Mouse (Mus musculus): ENCODE data around the gene Plxna2. TPM values are rescaled to one million over a fixed set of nuclear protein-coding genes. Genes with fewer than 3 reads are reported as not detected.

Gene Plxna2
- polyA plus RNA-seq, 1 experiment from 2014 or later, result 8.5 TPM

- H3K4me1 ChIP-seq, result peaks cover 13% of the 10 kb centered on the region
- no peak overlapping the region for H3K4me3 ChIP-seq
- H3K9ac ChIP-seq, result no peak overlapping the region
- no peaks in the 10 kb centered on the region for H3K36me3 ChIP-seq
- no peak overlapping the region for H3K27ac ChIP-seq
- no peak for ATAC-seq (ENCODE audit: borderline replicate concordance, extremely low read depth, low FRiP score, low TSS enrichment)
- 45% methylated on average over 2 of the region's 2 CpGs for WGBS
- H3K27me3 ChIP-seq, result no peaks in the 10 kb centered on the region
- no peaks in the 10 kb centered on the region for H3K9me3 ChIP-seq
- H3K4me2 ChIP-seq, result no peak overlapping the region
Measured at GRCm38 (mm10) chr1:194613271-194613834, 4.7 kb upstream of the Plxna2 start.

- Histone ChIP-seq H3K36me3 (no peaks in the 10 kb centered on the region), H3K27me3 (no peaks in the 10 kb centered on the region), H3K4me1 (peaks cover 17% of the 10 kb centered on the region), H3K27ac (no peak overlapping the region), H3K9ac (no peak overlapping the region), H3K4me2 (no peak overlapping the region), H3K4me3 (no peak overlapping the region), H3K9me3 (no peaks in the 10 kb centered on the region)
- 51% methylated on average over 5 of the region's 5 CpGs for whole genome bisulfite sequencing
- ATAC-seq (ENCODE audit: borderline replicate concordance, extremely low read depth, low FRiP score, low TSS enrichment), result 0 out of 2 replicates have a peak, but pooled peaks have one; percentile 40
Measured at GRCm38 (mm10) chr1:194613923-194614830, 3.8 kb upstream of the Plxna2 start.

- WGBS, result 100% methylated on average over 1 of the region's 1 CpGs
- Histone ChIP-seq H3K4me2 (no peak overlapping the region), H3K27ac (no peak overlapping the region), H3K36me3 (no peaks in the 10 kb centered on the region), H3K4me1 (peaks cover 25% of the 10 kb centered on the region), H3K4me3 (no peak overlapping the region), H3K9ac (no peak overlapping the region), H3K9me3 (no peaks in the 10 kb centered on the region), H3K27me3 (no peaks in the 10 kb centered on the region)
- ATAC-seq (ENCODE audit: borderline replicate concordance, extremely low read depth, low FRiP score, low TSS enrichment), result no peak
Measured at GRCm38 (mm10) chr1:194616136-194616535, 1.9 kb upstream of the Plxna2 start.

- H3K4me3 ChIP-seq, result peak overlapping the region; percentile 69
- peak overlapping the region; percentile 90 for H3K4me2 ChIP-seq
- H3K27ac ChIP-seq, result no peak overlapping the region
- H3K9me3 ChIP-seq, result no peaks in the 10 kb centered on the region
- 1% methylated on average over 19 of the region's 19 CpGs for WGBS
- peak overlapping the region; percentile 73; the same call in 1 of the 2 replicates for H3K9ac ChIP-seq
- no peaks in the 10 kb centered on the region for H3K36me3 ChIP-seq
- no peak for ATAC-seq (ENCODE audit: borderline replicate concordance, extremely low read depth, low FRiP score, low TSS enrichment)
- no peaks in the 10 kb centered on the region for H3K27me3 ChIP-seq
- peaks cover 43% of the 10 kb centered on the region for H3K4me1 ChIP-seq
Measured at GRCm38 (mm10) chr1:194618841-194619311, 858 bp downstream of the Plxna2 start.

GRCm38 (mm10) chr1:194619353-194620244 lies 1.6 kb downstream of the Plxna2 start:
- Histone ChIP-seq H3K4me3 (peak overlapping the region; percentile 69), H3K27ac (peak overlapping the region; percentile 82), H3K4me1 (peaks cover 46% of the 10 kb centered on the region), H3K9me3 (no peaks in the 10 kb centered on the region), H3K27me3 (no peaks in the 10 kb centered on the region), H3K9ac (peak overlapping the region; percentile 73), H3K4me2 (peak overlapping the region; percentile 90), H3K36me3 (no peaks in the 10 kb centered on the region)
- peak; percentile 93 for ATAC-seq (ENCODE audit: borderline replicate concordance, extremely low read depth, low FRiP score, low TSS enrichment)
- WGBS, result under 1% methylated on average over 62 of the region's 62 CpGs

DNA sequence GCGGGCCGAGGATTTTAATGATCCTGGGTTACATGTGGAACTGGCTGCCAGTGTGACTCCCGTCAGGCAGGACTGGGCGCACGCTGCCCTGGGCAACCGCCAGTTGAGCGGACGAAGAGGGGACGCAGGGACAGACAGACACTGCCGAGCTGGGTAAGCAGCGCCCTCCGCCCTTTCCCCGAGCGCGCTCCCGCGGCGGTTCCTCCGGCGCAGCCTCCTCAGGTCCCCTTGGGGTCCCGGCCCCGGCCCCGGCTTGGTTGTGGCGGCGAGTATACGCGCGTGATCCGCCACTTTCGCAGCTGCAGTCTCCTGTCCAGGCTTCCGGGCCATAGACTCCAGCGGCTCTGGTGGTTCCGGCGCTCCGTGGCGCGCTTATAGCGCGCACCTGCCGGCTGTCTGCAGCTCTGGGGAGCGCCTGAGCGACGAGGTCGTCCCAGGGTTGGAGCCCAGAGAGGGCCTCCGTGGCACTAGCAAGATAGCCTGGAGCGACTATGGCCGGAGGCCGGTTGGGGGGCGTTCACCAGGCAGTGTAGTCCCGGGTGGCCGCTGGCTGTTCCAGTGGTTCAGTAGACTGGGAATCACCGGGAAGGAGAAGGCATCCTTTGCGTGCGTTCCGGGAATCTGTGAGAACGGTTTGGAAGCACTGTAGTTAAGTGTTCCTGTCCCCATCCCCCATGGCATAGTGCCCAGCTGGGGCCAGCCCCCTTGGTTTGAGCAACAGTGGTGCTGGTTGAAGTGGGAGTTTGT lies 2.4 kb downstream of the Plxna2 start:
- Histone ChIP-seq H3K4me2 (peak overlapping the region; percentile 90), H3K4me3 (peak overlapping the region; percentile 69), H3K9me3 (no peaks in the 10 kb centered on the region), H3K27me3 (no peaks in the 10 kb centered on the region), H3K4me1 (peaks cover 51% of the 10 kb centered on the region), H3K36me3 (no peaks in the 10 kb centered on the region), H3K27ac (peak overlapping the region; percentile 82), H3K9ac (peak overlapping the region; percentile 73)
- ATAC-seq (ENCODE audit: borderline replicate concordance, extremely low read depth, low FRiP score, low TSS enrichment), result peak; percentile 53
- 1% methylated on average over 56 of the region's 56 CpGs for WGBS

- peak overlapping the region; percentile 90 for H3K4me2 ChIP-seq
- WGBS, result 60% methylated on average over 3 of the region's 3 CpGs
- no peaks in the 10 kb centered on the region for H3K36me3 ChIP-seq
- H3K27me3 ChIP-seq, result no peaks in the 10 kb centered on the region
- H3K9me3 ChIP-seq, result no peaks in the 10 kb centered on the region
- peaks cover 69% of the 10 kb centered on the region for H3K4me1 ChIP-seq
- no peak overlapping the region for H3K9ac ChIP-seq
- ATAC-seq (ENCODE audit: borderline replicate concordance, extremely low read depth, low FRiP score, low TSS enrichment), result no peak
- no peak overlapping the region for H3K27ac ChIP-seq
- H3K4me3 ChIP-seq, result peak overlapping the region; percentile 69
Measured at GRCm38 (mm10) chr1:194622174-194622573, 4.2 kb downstream of the Plxna2 start.

- Histone ChIP-seq H3K27ac (no peak overlapping the region), H3K27me3 (no peaks in the 10 kb centered on the region), H3K9me3 (no peaks in the 10 kb centered on the region), H3K4me3 (peak overlapping the region; percentile 69), H3K9ac (no peak overlapping the region), H3K36me3 (no peaks in the 10 kb centered on the region), H3K4me2 (peak overlapping the region; percentile 90), H3K4me1 (peaks cover 69% of the 10 kb centered on the region)
- 46% methylated on average over 2 of the region's 2 CpGs for WGBS
- ATAC-seq (ENCODE audit: borderline replicate concordance, extremely low read depth, low FRiP score, low TSS enrichment), result no peak
Measured at GRCm38 (mm10) chr1:194622677-194623076, 4.7 kb downstream of the Plxna2 start.

DNA sequence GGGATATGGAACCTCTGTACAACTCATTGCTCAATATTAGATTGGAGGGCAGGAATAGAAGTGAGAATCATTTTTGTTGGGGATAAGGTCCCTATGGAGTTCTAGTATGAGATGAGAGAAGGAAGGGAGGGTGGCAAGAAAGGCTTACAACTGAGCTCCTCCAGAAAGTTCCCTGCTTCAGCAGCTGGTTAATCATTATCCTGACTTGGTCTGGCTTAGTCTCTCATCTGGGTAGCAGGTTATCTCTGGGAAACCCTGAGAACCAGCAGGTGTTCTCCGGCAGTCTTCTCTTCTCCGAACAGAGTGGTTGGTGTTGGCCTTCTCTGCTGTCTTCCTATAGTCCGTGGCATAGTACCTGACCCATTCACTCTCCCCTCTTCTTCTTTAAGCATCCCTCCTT lies 5.6 kb downstream of the Plxna2 start:
- no peak overlapping the region for H3K9ac ChIP-seq
- H3K36me3 ChIP-seq, result no peaks in the 10 kb centered on the region
- 58% methylated on average over 3 of the region's 3 CpGs for WGBS
- H3K4me3 ChIP-seq, result no peak overlapping the region
- H3K9me3 ChIP-seq, result no peaks in the 10 kb centered on the region
- no peaks in the 10 kb centered on the region for H3K27me3 ChIP-seq
- no peak for ATAC-seq (ENCODE audit: borderline replicate concordance, extremely low read depth, low FRiP score, low TSS enrichment)
- no peak overlapping the region for H3K4me2 ChIP-seq
- peaks cover 74% of the 10 kb centered on the region for H3K4me1 ChIP-seq
- no peak overlapping the region for H3K27ac ChIP-seq

- Histone ChIP-seq H3K27me3 (no peaks in the 10 kb centered on the region), H3K27ac (no peak overlapping the region), H3K4me3 (no peak overlapping the region), H3K4me1 (peaks cover 75% of the 10 kb centered on the region), H3K9me3 (no peaks in the 10 kb centered on the region), H3K9ac (no peak overlapping the region), H3K36me3 (no peaks in the 10 kb centered on the region), H3K4me2 (no peak overlapping the region; the same call in 1 of the 2 replicates)
- no peak for ATAC-seq (ENCODE audit: borderline replicate concordance, extremely low read depth, low FRiP score, low TSS enrichment)
- WGBS, result 49% methylated on average over 2 of the region's 2 CpGs
Measured at GRCm38 (mm10) chr1:194624411-194624810, 6.4 kb downstream of the Plxna2 start.

DNA sequence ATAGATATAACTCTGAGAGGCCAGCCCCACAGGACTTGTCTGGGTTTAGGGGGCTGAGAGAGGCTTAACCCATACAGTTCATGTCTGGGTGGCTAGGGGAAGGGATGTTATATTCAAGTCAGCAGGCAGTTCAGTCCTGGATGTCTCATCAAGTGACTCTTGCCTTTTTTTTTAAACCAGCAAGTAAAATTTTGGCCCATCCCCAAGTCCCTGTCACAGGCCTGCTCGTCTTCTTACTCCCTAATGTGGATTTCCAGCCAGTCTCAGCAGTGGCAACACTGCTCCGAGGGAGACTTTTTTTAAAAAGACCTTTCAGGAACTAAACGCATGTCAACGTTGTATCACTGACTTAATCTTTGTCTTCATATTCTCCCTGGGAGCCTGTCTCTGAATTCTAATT lies 7.0 kb downstream of the Plxna2 start:
- Histone ChIP-seq H3K9me3 (no peaks in the 10 kb centered on the region), H3K27me3 (no peaks in the 10 kb centered on the region), H3K4me1 (peaks cover 79% of the 10 kb centered on the region), H3K27ac (no peak overlapping the region), H3K4me2 (no peak overlapping the region; the same call in 1 of the 2 replicates), H3K36me3 (no peaks in the 10 kb centered on the region), H3K4me3 (no peak overlapping the region), H3K9ac (no peak overlapping the region)
- ATAC-seq (ENCODE audit: borderline replicate concordance, extremely low read depth, low FRiP score, low TSS enrichment), result no peak
- WGBS, result 48% methylated on average over 4 of the region's 4 CpGs
